Mouse (Mus musculus) cerebellum, postnatal 14 days (tissue): Measurements from ENCODE around the gene Nod2.
A peak's percentile ranks its signal among the peaks of the same experiment; 100 is the strongest.

Experiments used
- DNase-seq, 2 experiments: peaks; one replicate each; pipeline ENCODE4 v3.0.0; 2021; ENCODE audit warnings: mixed read lengths in 2 of 2

The Nod2 gene

GRCm38 (mm10) chr8:88681046-88681445 is 33.9 kb downstream of the Nod2 start:
- peak; percentile 56 to 66 for DNase-seq

GRCm38 (mm10) chr8:88683656-88684289 is 36.7 kb downstream of the Nod2 start:
- DNase-seq: peak; percentile 68 to 73

- no peak for DNase-seq
Measured at GRCm38 (mm10) chr8:88686226-88686905, 39.3 kb downstream of the Nod2 start.

GRCm38 (mm10) chr8:88686906-88687235 is 39.8 kb downstream of the Nod2 start:
- DNase-seq: peak in 1 of 2 experiments; percentile 0

- DNase-seq: no peak
Measured at GRCm38 (mm10) chr8:88689151-88689550, 42.0 kb downstream of the Nod2 start.

GRCm38 (mm10) chr8:88689891-88690290 is 42.8 kb downstream of the Nod2 start:
- DNase-seq: no peak

GRCm38 (mm10) chr8:88691342-88691948 is 44.3 kb downstream of the Nod2 start:
- no peak for DNase-seq

GRCm38 (mm10) chr8:88691961-88692360 is 44.8 kb downstream of the Nod2 start:
- no peak for DNase-seq

GRCm38 (mm10) chr8:88692866-88693265 is 45.8 kb downstream of the Nod2 start:
- DNase-seq: no peak

- no peak for DNase-seq
Measured at GRCm38 (mm10) chr8:88693376-88693775, 46.3 kb downstream of the Nod2 start.

GRCm38 (mm10) chr8:88694291-88694690 is 47.2 kb downstream of the Nod2 start:
- DNase-seq: no peak

- DNase-seq: peak; percentile 48 to 55
Measured at GRCm38 (mm10) chr8:88696228-88696627, 49.1 kb downstream of the Nod2 start.

GRCm38 (mm10) chr8:88696721-88697641 is 49.9 kb downstream of the Nod2 start, which contains the start of gene Cyld:
Gene Cyld, plus strand, starts transcription at chr8:88697028.
- peak; percentile 99 for DNase-seq

GRCm38 (mm10) chr8:88697642-88698031 is 50.5 kb downstream of the Nod2 start:
- peak; percentile 54 to 59 for DNase-seq

- no peak for DNase-seq
Measured at GRCm38 (mm10) chr8:88698048-88698447, 50.9 kb downstream of the Nod2 start.

GRCm38 (mm10) chr8:88701611-88702010 is 54.5 kb downstream of the Nod2 start:
- peak; percentile 37 for DNase-seq

- no peak for DNase-seq
Measured at GRCm38 (mm10) chr8:88702816-88703215, 55.7 kb downstream of the Nod2 start.

- no peak for DNase-seq
Measured at GRCm38 (mm10) chr8:88723256-88723963, 76.3 kb downstream of the Nod2 start.
